Mouse (Mus musculus) neural tube, embryonic 12.5 days (tissue): ENCODE measurements at regions not wholly inside any gene's neighbourhood (a gene's known extent, or its start where the extent isn't known, plus 50 kb on each side); places are given as distances from the start of the nearest gene placed in this dataset.

ENCODE experiments used
- ATAC-seq: fragments of 200-750 bp; cut with Nextera tagmentation; 2 replicates; pipeline ENCODE4 v1.8.0; 2017; ENCODE audit warnings: low read depth, mild to moderate bottlenecking, moderate TSS enrichment, moderate library complexity; ENCODE audit not compliant: low FRiP score
- H3K27ac ChIP-seq: fragments of 300-500 bp; sonication (generic); 2 replicates; pipeline ENCODE4 v1.5.1; 2016
- H3K27me3 ChIP-seq: fragments of 300-500 bp; sonication (generic); replicated peaks from 2 replicates; pipeline ENCODE4 v1.6.1; 2016; ENCODE audit warnings: mild to moderate bottlenecking
- H3K36me3 ChIP-seq: fragments of 300-500 bp; sonication (generic); 2 replicates; pipeline ENCODE4 v1.6.1; 2016; ENCODE audit warnings: mild to moderate bottlenecking
- H3K4me1 ChIP-seq: fragments of 300-500 bp; sonication (generic); 2 replicates; pipeline ENCODE4 v1.6.1; 2016
- H3K4me2 ChIP-seq: fragments of 300-500 bp; sonication (generic); replicated peaks from 2 replicates; pipeline ENCODE4 v1.6.1; 2016; ENCODE audit warnings: mild to moderate bottlenecking
- H3K4me3 ChIP-seq: fragments of 300-500 bp; sonication (generic); 2 replicates; pipeline ENCODE4 v1.5.1; 2016
- H3K9ac ChIP-seq: fragments of 300-500 bp; sonication (generic); 2 replicates; pipeline ENCODE4 v1.6.1; 2016; ENCODE audit warnings: mild to moderate bottlenecking
- H3K9me3 ChIP-seq: fragments of 300-500 bp; sonication (generic); 2 replicates; pipeline ENCODE4 v1.6.1; 2016; ENCODE audit warnings: mild to moderate bottlenecking
- WGBS: fragments of 180-500 bp; shearing (Covaris S2); methylation state at CpG from one replicate; pipeline ENCODE4 v1.1.7; 2016; 5-methylcytosine and 5-hydroxymethylcytosine counted together

DNA sequence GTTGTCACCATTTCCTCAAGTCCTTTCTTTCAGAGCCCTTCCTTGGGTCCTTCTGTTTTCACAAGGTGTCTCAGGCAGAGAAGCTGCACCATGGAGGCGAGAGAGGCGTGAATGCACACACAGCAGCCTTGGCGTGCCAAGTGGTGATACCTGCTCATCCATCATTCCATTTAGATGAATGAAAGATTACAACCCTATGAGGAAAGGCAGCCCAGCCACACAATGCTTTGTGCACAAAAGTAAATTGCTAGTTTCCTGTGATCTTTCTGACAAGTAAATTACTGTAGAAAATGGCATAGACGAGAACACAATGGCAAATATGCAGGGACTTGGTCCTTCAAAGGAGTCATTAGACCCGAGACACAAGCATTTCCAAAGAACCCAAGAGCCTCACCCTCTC lies 101.4 kb downstream of the Rnd3 start:
- WGBS: 48% methylated on average over 5 of the region's 5 CpGs
- H3K4me1 ChIP-seq: peaks cover 4% of the 10 kb centered on the region; the same call in 1 of the 2 replicates
- no peak overlapping the region for H3K4me2 ChIP-seq
- H3K9ac ChIP-seq: no peak overlapping the region
- ATAC-seq: no peak
- no peak overlapping the region for H3K27ac ChIP-seq
- H3K36me3 ChIP-seq: no peaks in the 10 kb centered on the region
- no peaks in the 10 kb centered on the region for H3K27me3 ChIP-seq
- H3K4me3 ChIP-seq: no peak overlapping the region
- no peaks in the 10 kb centered on the region for H3K9me3 ChIP-seq

DNA sequence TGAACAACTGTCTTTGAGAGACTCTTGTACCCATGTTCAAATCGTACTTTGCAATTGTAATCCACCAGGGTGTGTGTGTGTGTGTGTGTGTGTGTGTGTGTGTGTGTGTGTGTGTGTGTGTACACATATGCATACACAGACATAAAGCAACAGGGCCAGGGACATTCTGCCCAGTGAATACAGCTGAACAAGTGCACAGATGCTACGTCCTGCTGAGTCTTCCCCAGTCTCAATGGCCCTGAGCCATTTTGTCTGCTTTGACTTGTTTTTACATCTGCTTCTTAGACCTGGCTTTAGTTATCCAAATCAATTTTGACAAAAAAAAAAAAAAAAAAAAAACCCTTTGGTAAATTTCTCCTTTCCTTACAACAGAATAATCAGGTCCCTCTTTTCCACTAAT lies 103.3 kb downstream of the Rnd3 start:
- no peak overlapping the region for H3K4me3 ChIP-seq
- H3K9ac ChIP-seq: no peak overlapping the region
- no peaks in the 10 kb centered on the region for H3K27me3 ChIP-seq
- no peaks in the 10 kb centered on the region for H3K36me3 ChIP-seq
- H3K27ac ChIP-seq: no peak overlapping the region
- H3K4me2 ChIP-seq: no peak overlapping the region
- 57% methylated on average over 2 of the region's 2 CpGs for WGBS
- no peak for ATAC-seq
- H3K4me1 ChIP-seq: peaks cover 4% of the 10 kb centered on the region; the same call in 1 of the 2 replicates
- no peaks in the 10 kb centered on the region for H3K9me3 ChIP-seq

DNA sequence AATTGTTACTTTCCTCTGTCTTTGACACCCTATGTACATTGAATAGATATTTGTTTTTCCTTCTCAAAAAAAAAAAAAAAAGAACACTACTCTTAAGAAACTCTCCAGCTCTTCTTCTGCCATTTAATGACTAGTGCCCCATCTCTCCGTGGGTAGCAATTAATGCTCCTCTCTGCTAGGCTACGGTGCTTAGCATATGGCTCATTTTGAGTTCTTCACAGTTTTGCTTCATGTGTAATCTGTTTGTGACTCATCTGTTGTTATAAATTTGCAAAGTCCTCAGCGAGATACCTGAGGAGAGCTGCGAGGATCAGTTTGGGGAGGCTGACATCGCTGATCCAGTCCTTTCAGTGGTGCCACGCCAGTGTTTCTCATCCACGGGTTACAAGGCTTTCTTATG lies 107.8 kb downstream of the Rnd3 start:
- H3K27me3 ChIP-seq: no peaks in the 10 kb centered on the region
- 42% methylated on average over 7 of the region's 7 CpGs for WGBS
- H3K9me3 ChIP-seq: no peaks in the 10 kb centered on the region
- H3K36me3 ChIP-seq: no peaks in the 10 kb centered on the region
- ATAC-seq: no peak
- H3K4me1 ChIP-seq: peaks cover 13% of the 10 kb centered on the region
- H3K4me2 ChIP-seq: no peak overlapping the region
- H3K4me3 ChIP-seq: no peak overlapping the region
- H3K27ac ChIP-seq: no peak overlapping the region
- H3K9ac ChIP-seq: no peak overlapping the region

DNA sequence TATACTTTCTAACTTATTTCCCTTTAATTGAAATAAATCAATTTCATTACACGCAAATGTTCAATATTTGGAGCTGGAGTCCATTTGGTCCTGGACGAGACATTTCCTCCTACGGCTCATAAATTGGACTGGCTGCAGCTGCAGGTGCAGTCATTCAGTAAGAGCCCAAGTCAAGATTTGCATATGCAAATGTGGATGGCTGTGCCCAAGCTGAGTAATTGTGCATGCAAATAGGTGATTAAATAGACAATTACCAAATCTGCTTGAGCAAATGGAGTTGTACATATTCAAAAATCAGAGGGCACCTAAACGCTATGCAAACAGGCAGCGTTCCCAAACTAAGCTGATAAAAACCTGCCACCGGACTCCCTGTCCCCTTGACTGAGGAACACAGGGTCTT lies 110.2 kb downstream of the Rnd3 start:
- H3K27me3 ChIP-seq: no peaks in the 10 kb centered on the region
- H3K4me1 ChIP-seq: peaks cover 13% of the 10 kb centered on the region
- H3K9me3 ChIP-seq: no peaks in the 10 kb centered on the region
- H3K27ac ChIP-seq: no peak overlapping the region
- no peak overlapping the region for H3K9ac ChIP-seq
- no peak overlapping the region for H3K4me3 ChIP-seq
- ATAC-seq: peak; percentile 54; the same call in 1 of the 2 replicates
- 0 out of 2 replicates have a peak overlapping the region, but pooled peaks have one; percentile 7 for H3K4me2 ChIP-seq
- H3K36me3 ChIP-seq: no peaks in the 10 kb centered on the region
- 35% methylated on average over 6 of the region's 6 CpGs for WGBS

DNA sequence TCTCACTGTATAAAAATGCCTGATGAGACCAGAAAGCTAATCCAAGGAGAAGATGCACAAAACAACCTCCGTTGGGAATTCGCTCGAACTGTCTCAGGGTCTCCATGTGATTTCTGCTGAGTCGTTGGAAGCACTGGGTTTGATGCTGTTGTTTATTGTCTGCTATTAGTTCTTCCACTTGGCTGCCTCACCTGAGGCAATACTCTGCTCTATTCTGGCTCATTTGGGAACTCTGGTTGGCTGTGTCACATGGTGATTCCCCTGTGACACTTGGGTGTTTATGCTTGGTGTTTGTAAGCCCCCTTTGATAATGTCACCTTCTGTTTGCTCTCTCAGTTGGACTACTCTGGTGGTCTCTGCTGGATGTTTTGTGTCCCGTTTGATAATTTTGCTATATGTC lies 111.9 kb downstream of the Rnd3 start:
- peaks cover 13% of the 10 kb centered on the region for H3K4me1 ChIP-seq
- no peaks in the 10 kb centered on the region for H3K27me3 ChIP-seq
- H3K9me3 ChIP-seq: no peaks in the 10 kb centered on the region
- WGBS: 68% methylated on average over 5 of the region's 5 CpGs
- no peaks in the 10 kb centered on the region for H3K36me3 ChIP-seq
- no peak for ATAC-seq
- H3K9ac ChIP-seq: no peak overlapping the region
- H3K27ac ChIP-seq: no peak overlapping the region
- H3K4me2 ChIP-seq: no peak overlapping the region
- H3K4me3 ChIP-seq: no peak overlapping the region

DNA sequence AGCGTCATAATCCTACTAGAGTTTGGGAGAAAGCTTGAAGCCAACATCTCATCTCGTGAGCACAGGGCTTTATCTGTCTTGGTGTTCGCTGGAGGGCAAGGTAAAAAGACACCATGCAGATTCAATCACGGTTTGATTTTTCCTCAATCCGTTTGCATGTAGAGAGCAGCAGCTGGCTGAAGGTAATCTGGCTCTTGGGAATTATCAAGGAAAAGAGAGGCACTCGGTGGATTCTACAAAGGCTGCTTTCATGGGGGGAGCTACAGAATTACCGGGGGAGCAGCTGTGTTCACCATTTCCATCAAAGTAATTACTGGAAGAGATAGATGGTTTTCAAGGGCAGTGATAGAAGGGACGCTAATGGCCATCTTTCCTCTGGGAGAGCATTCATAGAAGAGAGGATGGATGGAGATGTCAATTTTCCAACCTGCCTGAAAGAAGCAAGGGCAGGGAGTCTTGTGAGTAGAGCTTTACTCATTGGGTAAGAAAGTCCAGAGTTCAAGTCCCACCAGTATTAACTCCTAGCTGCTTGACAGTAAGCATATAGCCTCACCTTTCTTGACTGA lies 112.6 kb downstream of the Rnd3 start:
- ATAC-seq: peak; percentile 73
- H3K4me2 ChIP-seq: no peak overlapping the region
- H3K9ac ChIP-seq: no peak overlapping the region
- no peaks in the 10 kb centered on the region for H3K9me3 ChIP-seq
- H3K4me3 ChIP-seq: no peak overlapping the region
- H3K27me3 ChIP-seq: no peaks in the 10 kb centered on the region
- H3K36me3 ChIP-seq: no peaks in the 10 kb centered on the region
- no peak overlapping the region for H3K27ac ChIP-seq
- H3K4me1 ChIP-seq: peaks cover 13% of the 10 kb centered on the region
- WGBS: 45% methylated on average over 8 of the region's 8 CpGs

DNA sequence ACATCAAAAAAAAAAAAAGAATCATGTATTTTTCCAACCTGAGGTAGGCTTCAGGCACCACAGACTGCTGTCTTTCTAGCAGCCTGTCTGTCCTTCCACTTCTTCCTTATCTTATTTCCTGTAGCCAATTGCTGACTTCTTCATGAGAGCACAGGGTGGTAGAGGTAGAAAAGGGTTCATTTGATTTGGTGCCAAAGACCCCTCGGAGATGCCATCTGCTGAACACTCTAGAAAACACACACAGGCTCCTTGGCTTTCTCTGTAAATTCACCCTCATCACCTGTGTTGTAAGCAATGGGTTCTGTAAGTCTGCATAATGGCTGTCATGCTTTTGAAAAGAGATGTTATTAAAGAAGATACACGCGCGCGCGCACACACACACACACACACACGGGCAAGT lies 115.0 kb downstream of the Rnd3 start:
- no peaks in the 10 kb centered on the region for H3K9me3 ChIP-seq
- H3K27ac ChIP-seq: no peak overlapping the region
- H3K4me2 ChIP-seq: no peak overlapping the region
- H3K4me1 ChIP-seq: peaks cover 6% of the 10 kb centered on the region
- WGBS: 96% methylated on average over 7 of the region's 7 CpGs
- H3K27me3 ChIP-seq: no peaks in the 10 kb centered on the region
- no peaks in the 10 kb centered on the region for H3K36me3 ChIP-seq
- no peak overlapping the region for H3K4me3 ChIP-seq
- no peak for ATAC-seq
- no peak overlapping the region for H3K9ac ChIP-seq

DNA sequence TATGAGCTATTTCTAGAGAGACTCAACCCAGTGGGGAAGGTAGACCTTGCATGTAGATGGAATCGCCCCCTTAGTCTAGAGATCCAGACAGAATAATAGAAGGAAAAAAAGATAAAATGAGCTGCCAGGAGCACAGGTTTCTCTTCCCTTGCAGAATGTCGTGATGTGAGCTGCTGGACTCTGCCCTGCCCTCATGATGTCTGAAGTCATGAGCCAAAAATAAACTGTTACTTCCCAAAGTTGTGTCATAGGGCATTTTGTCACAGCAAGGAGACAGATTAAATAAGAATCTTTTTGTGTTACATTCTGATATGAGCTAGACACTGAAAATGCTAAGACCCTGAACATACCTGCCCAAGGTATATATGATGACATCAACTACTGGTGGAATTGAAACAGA lies 126.4 kb downstream of the Rnd3 start:
- no peak for ATAC-seq
- Histone ChIP-seq H3K36me3 (no peaks in the 10 kb centered on the region), H3K4me1 (no peaks in the 10 kb centered on the region), H3K27me3 (no peaks in the 10 kb centered on the region), H3K27ac (no peak overlapping the region), H3K9me3 (no peaks in the 10 kb centered on the region), H3K4me2 (no peak overlapping the region), H3K9ac (no peak overlapping the region), H3K4me3 (no peak overlapping the region)
- WGBS: 86% methylated on average over 2 of the region's 2 CpGs

DNA sequence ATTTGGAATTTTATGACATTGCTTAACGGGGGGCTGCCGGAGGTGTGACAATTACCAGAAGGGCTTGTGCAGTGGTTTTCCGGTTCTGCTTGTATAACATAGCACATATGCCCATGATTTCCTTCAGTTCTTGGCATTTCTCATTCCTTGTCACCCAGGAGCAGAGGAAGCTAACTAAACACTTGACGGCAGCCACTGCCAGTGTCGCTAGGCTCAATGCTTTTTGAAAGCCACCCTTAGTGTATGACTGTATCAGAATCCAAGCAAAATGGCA lies 132.8 kb downstream of the Rnd3 start:
- 84% methylated on average over 5 of the region's 5 CpGs for WGBS
- H3K9ac ChIP-seq: no peak overlapping the region
- H3K4me2 ChIP-seq: no peak overlapping the region
- no peak overlapping the region for H3K4me3 ChIP-seq
- H3K27me3 ChIP-seq: no peaks in the 10 kb centered on the region
- no peak for ATAC-seq
- H3K9me3 ChIP-seq: no peaks in the 10 kb centered on the region
- no peaks in the 10 kb centered on the region for H3K36me3 ChIP-seq
- H3K27ac ChIP-seq: no peak overlapping the region
- no peaks in the 10 kb centered on the region for H3K4me1 ChIP-seq

DNA sequence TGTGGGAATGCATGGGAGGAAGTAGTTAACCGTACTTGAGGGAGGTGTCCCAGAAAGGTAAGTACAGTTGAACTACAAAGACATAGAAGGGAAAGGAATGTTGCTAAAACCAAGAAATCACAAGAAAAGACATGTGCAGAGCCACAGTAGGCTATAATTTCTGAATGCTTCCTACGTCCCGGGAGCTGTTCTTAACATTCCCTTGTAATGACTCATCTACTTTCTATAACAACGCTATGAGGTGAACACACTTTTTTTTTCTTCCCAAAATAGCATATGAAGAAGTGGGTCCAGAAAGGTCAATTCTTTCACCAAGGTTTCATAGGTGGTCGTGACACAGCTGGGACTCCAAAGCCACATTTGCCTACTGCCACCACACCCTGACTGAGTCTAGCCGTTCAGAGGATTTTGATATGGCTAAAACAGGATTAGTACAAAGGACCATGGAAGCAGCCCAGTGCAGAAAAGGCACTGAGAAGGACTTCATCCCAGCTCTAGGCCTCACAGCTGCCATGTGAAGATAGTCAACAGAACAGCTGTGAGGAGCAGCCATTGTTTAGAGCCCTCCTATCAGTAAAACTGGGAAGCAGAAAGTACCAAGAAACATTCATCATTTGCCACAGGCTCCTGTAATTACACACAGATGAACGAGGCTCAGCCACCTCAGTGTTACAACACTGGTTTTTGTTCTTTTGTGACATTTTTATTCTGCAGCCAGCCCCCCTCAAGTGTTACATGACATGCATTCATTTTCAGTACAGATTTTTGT lies 133.4 kb downstream of the Rnd3 start:
- ATAC-seq: no peak

DNA sequence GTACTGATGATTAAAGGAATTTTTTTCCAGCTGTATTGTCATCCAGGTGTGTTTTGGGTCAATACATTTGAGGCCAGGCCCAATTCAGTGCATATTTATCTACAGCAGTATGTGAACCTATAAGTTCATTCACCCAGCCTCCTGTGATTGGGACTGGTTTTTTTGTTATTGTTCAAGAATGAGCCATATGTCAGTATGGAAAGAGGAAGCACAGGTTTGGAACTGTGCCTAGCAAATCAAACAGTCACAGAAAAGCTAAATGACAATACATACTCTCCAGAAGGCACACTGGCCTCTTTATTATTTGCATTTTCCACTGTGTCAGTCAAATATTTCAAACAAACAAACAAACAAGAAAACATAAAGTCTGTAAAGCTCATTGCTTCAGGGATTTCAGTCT lies 134.7 kb downstream of the Rnd3 start:
- H3K36me3 ChIP-seq: no peaks in the 10 kb centered on the region
- no peaks in the 10 kb centered on the region for H3K27me3 ChIP-seq
- no peak overlapping the region for H3K9ac ChIP-seq

More for the DNA sequence above, 133.4 kb downstream of the Rnd3 start:
- H3K4me2 ChIP-seq: no peak overlapping the region
- H3K9ac ChIP-seq: no peak overlapping the region
- WGBS: 73% methylated on average over 7 of the region's 7 CpGs
- H3K4me1 ChIP-seq: no peaks in the 10 kb centered on the region
- H3K27ac ChIP-seq: no peak overlapping the region
- no peaks in the 10 kb centered on the region for H3K27me3 ChIP-seq
- H3K9me3 ChIP-seq: no peaks in the 10 kb centered on the region
- H3K4me3 ChIP-seq: no peak overlapping the region
- H3K36me3 ChIP-seq: no peaks in the 10 kb centered on the region

DNA sequence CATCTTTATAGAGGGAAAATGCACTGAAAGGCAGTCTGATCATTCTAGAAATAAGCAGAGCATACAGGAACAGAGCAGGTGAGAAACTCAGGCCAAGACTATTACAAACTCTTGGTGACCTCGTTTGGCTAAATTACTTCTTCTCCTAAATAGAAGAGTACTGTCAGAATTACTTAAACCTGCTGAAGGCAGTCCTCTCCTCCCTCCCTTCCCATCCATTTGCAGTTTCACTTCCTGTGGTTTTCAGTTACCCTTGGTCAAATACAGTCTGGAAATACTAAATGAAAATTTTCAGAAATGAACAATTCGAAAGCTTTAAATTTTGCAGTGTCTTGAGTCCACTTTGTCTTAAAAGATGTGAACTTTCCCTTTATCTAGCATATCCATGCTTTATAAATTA lies 135.8 kb downstream of the Rnd3 start:
- WGBS: 72% methylated on average over 2 of the region's 2 CpGs
- no peaks in the 10 kb centered on the region for H3K9me3 ChIP-seq
- no peaks in the 10 kb centered on the region for H3K4me1 ChIP-seq
- H3K27me3 ChIP-seq: no peaks in the 10 kb centered on the region
- H3K27ac ChIP-seq: no peak overlapping the region
- no peak overlapping the region for H3K9ac ChIP-seq
- H3K4me3 ChIP-seq: no peak overlapping the region
- no peak for ATAC-seq
- no peak overlapping the region for H3K4me2 ChIP-seq
- no peaks in the 10 kb centered on the region for H3K36me3 ChIP-seq

More for the DNA sequence above, 134.7 kb downstream of the Rnd3 start:
- Histone ChIP-seq H3K4me2 (no peak overlapping the region), H3K9me3 (no peaks in the 10 kb centered on the region), H3K4me3 (no peak overlapping the region), H3K27ac (no peak overlapping the region), H3K4me1 (no peaks in the 10 kb centered on the region)
- no peak for ATAC-seq

DNA sequence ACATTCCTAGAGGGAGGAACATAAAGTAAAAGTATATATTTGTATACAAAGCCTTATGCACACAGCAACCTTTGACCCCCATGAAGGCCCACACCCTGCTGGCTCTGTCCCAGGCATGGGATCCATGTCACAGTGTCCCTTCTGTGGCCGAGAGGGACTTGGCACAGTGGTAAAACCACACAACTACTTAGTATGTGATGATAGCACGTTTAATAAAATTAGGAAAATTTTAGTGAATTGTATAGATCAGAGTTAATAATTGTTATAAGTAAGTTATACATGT lies 140.7 kb downstream of the Rnd3 start:
- no peaks in the 10 kb centered on the region for H3K9me3 ChIP-seq
- no peaks in the 10 kb centered on the region for H3K27me3 ChIP-seq
- 68% methylated on average over 2 of the region's 2 CpGs for WGBS
- no peaks in the 10 kb centered on the region for H3K4me1 ChIP-seq
- no peak overlapping the region for H3K9ac ChIP-seq
- no peak overlapping the region for H3K4me3 ChIP-seq
- H3K27ac ChIP-seq: no peak overlapping the region
- H3K36me3 ChIP-seq: no peaks in the 10 kb centered on the region
- no peak overlapping the region for H3K4me2 ChIP-seq
- ATAC-seq: no peak
